Mouse (Mus musculus): Measurements from ENCODE around the gene Eid3. TPM values are rescaled to one million over a fixed set of nuclear protein-coding genes. Genes with fewer than 3 reads are reported as not detected.

Gene Eid3
- polyA plus RNA-seq, 1 experiment from 2014 or later, result 0.88 TPM

DNA sequence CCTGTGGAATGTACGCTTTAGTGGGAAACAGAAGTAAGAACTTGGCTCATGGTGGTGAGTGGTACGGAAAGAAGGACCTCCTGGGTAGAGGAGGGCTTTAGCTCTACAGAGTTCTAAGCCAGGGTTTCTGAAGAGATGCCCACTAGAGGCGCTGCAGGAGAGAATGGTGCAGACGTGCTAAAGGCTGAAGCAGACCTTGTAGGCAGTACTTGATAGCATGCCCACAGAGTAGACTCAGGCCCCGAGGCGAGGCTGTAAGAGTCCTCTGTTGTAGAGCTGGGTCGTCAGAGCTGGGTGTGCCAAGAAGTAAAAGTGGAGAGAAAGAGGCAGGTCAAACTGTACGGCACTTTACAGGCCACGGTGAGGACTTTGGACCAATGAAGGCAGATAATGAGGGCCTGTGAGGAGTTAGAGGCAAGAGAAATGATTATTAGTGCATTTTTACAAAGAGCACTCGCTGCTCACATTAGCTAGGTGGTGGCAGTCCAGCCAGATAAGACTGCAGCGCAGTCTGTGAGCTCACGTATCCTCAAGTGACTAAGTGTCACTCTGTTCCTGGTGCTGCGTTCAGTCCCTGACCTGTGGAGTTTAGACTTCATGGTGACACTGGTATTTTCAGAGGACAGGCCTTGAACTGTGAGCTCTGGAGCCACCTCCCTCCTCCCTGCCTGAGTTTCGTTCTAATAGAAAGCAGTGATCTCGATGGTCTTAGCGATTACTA, 9.8 kb downstream of the Eid3 start:
- H3K9me3 ChIP-seq (ENCODE audit: control insufficient read depth, low read length), result no peaks in the 10 kb centered on the region
- no peaks in the 10 kb centered on the region for H3K4me1 ChIP-seq (replicated peaks; ENCODE audit: control insufficient read depth, insufficient read depth, low read length)
- DNase-seq (ENCODE audit: low spot score) (no peak), ATAC-seq (ENCODE audit: low FRiP score) (no peak)
- H3K27ac ChIP-seq, result no peak overlapping the region
- no peak overlapping the region for H3K4me2 ChIP-seq (replicated peaks)
- no peak overlapping the region for H3K9ac ChIP-seq
- H3K4me3 ChIP-seq (replicated peaks; ENCODE audit: low read length), result no peak overlapping the region
- no peaks in the 10 kb centered on the region for H3K27me3 ChIP-seq (ENCODE audit: control insufficient read depth, insufficient read depth, low read length)
- peaks cover 69% of the 10 kb centered on the region for H3K36me3 ChIP-seq (replicated peaks; ENCODE audit: control insufficient read depth, insufficient read depth)
- WGBS, result 87% methylated on average over 16 of the region's 16 CpGs

- Histone ChIP-seq H3K9me3 (ENCODE audit: control insufficient read depth, low read length) (no peaks in the 10 kb centered on the region), H3K4me3 (replicated peaks; ENCODE audit: low read length) (no peak overlapping the region), H3K27ac (no peak overlapping the region), H3K4me2 (replicated peaks) (no peak overlapping the region), H3K27me3 (ENCODE audit: control insufficient read depth, insufficient read depth, low read length) (no peaks in the 10 kb centered on the region), H3K9ac (no peak overlapping the region), H3K36me3 (replicated peaks; ENCODE audit: control insufficient read depth, insufficient read depth) (peaks cover 91% of the 10 kb centered on the region), H3K4me1 (replicated peaks; ENCODE audit: control insufficient read depth, insufficient read depth, low read length) (no peaks in the 10 kb centered on the region)
- no peak for DNase-seq (ENCODE audit: low spot score)
- 93% methylated on average over 6 of the region's 6 CpGs for WGBS
- ATAC-seq (ENCODE audit: low FRiP score), result no peak
Observed at GRCm38 (mm10) chr10:82887354-82887753, 20.9 kb downstream of the Eid3 start.

GRCm38 (mm10) chr10:82888576-82888975, 22.1 kb downstream of the Eid3 start:
- no peaks in the 10 kb centered on the region for H3K4me1 ChIP-seq (replicated peaks; ENCODE audit: control insufficient read depth, insufficient read depth, low read length)
- WGBS, result 93% methylated on average over 8 of the region's 8 CpGs
- no peaks in the 10 kb centered on the region for H3K9me3 ChIP-seq (ENCODE audit: control insufficient read depth, low read length)
- no peak overlapping the region for H3K4me3 ChIP-seq (replicated peaks; ENCODE audit: low read length)
- H3K9ac ChIP-seq, result no peak overlapping the region
- no peaks in the 10 kb centered on the region for H3K27me3 ChIP-seq (ENCODE audit: control insufficient read depth, insufficient read depth, low read length)
- no peak overlapping the region for H3K27ac ChIP-seq
- H3K36me3 ChIP-seq (replicated peaks; ENCODE audit: control insufficient read depth, insufficient read depth), result peaks cover 89% of the 10 kb centered on the region
- no peak overlapping the region for H3K4me2 ChIP-seq (replicated peaks)
- ATAC-seq (ENCODE audit: low FRiP score), result no peak
- no peak for DNase-seq (ENCODE audit: low spot score)

GRCm38 (mm10) chr10:82889447-82889973, 23.1 kb downstream of the Eid3 start:
- no peak for ATAC-seq (ENCODE audit: low FRiP score)
- Histone ChIP-seq H3K4me1 (replicated peaks; ENCODE audit: control insufficient read depth, insufficient read depth, low read length) (no peaks in the 10 kb centered on the region), H3K36me3 (replicated peaks; ENCODE audit: control insufficient read depth, insufficient read depth) (peaks cover 84% of the 10 kb centered on the region), H3K9ac (no peak overlapping the region), H3K27me3 (ENCODE audit: control insufficient read depth, insufficient read depth, low read length) (no peaks in the 10 kb centered on the region), H3K4me2 (replicated peaks) (no peak overlapping the region), H3K4me3 (replicated peaks; ENCODE audit: low read length) (no peak overlapping the region), H3K9me3 (ENCODE audit: control insufficient read depth, low read length) (no peaks in the 10 kb centered on the region), H3K27ac (no peak overlapping the region)
- WGBS, result 72% methylated on average over 9 of the region's 9 CpGs
- DNase-seq (ENCODE audit: low spot score), result no peak

GRCm38 (mm10) chr10:82890936-82891335, 24.5 kb downstream of the Eid3 start:
- no peaks in the 10 kb centered on the region for H3K4me1 ChIP-seq (replicated peaks; ENCODE audit: control insufficient read depth, insufficient read depth, low read length)
- WGBS, result 84% methylated on average over 2 of the region's 2 CpGs
- DNase-seq (ENCODE audit: low spot score) (no peak), ATAC-seq (ENCODE audit: low FRiP score) (no peak)
- H3K9me3 ChIP-seq (ENCODE audit: control insufficient read depth, low read length), result no peaks in the 10 kb centered on the region
- peaks cover 81% of the 10 kb centered on the region for H3K36me3 ChIP-seq (replicated peaks; ENCODE audit: control insufficient read depth, insufficient read depth)
- no peak overlapping the region for H3K4me2 ChIP-seq (replicated peaks)
- H3K27me3 ChIP-seq (ENCODE audit: control insufficient read depth, insufficient read depth, low read length), result no peaks in the 10 kb centered on the region
- no peak overlapping the region for H3K9ac ChIP-seq
- H3K27ac ChIP-seq, result no peak overlapping the region
- no peak overlapping the region for H3K4me3 ChIP-seq (replicated peaks; ENCODE audit: low read length)

DNA sequence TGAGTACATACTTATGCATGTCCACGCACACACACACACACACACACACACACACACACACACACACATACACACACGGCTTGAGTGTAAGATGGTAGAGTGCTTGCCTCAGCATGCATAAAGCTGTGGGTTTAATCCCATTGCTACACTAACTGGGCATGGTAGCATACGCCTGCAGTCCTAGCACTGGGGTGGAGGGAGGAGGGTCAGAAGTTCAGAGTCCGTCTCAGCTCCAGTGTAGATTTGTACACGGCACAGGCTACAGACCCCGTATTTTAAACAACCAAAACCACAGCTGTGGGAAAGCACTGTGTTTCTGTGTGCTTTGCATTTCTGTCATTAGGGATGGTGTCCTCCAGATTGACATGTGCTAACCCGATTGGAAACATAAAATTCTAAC, 25.0 kb downstream of the Eid3 start:
- peaks cover 81% of the 10 kb centered on the region for H3K36me3 ChIP-seq (replicated peaks; ENCODE audit: control insufficient read depth, insufficient read depth)

GRCm38 (mm10) chr10:82892442-82893055, 26.1 kb downstream of the Eid3 start:
- Histone ChIP-seq H3K9ac (no peak overlapping the region), H3K4me2 (replicated peaks) (no peak overlapping the region), H3K4me1 (replicated peaks; ENCODE audit: control insufficient read depth, insufficient read depth, low read length) (no peaks in the 10 kb centered on the region), H3K27me3 (ENCODE audit: control insufficient read depth, insufficient read depth, low read length) (no peaks in the 10 kb centered on the region), H3K36me3 (replicated peaks; ENCODE audit: control insufficient read depth, insufficient read depth) (peaks cover 81% of the 10 kb centered on the region), H3K9me3 (ENCODE audit: control insufficient read depth, low read length) (no peaks in the 10 kb centered on the region), H3K4me3 (replicated peaks; ENCODE audit: low read length) (no peak overlapping the region), H3K27ac (no peak overlapping the region)
- DNase-seq (ENCODE audit: low spot score) (no peak), ATAC-seq (ENCODE audit: low FRiP score) (no peak)
- 89% methylated on average over 9 of the region's 9 CpGs for WGBS

More for the DNA sequence above, 25.0 kb downstream of the Eid3 start:
- Histone ChIP-seq H3K4me2 (replicated peaks) (no peak overlapping the region), H3K9ac (no peak overlapping the region), H3K27me3 (ENCODE audit: control insufficient read depth, insufficient read depth, low read length) (no peaks in the 10 kb centered on the region), H3K4me3 (replicated peaks; ENCODE audit: low read length) (no peak overlapping the region), H3K27ac (no peak overlapping the region), H3K9me3 (ENCODE audit: control insufficient read depth, low read length) (no peaks in the 10 kb centered on the region), H3K4me1 (replicated peaks; ENCODE audit: control insufficient read depth, insufficient read depth, low read length) (no peaks in the 10 kb centered on the region)
- ATAC-seq (ENCODE audit: low FRiP score) (no peak), DNase-seq (ENCODE audit: low spot score) (no peak)
- WGBS, result 85% methylated on average over 7 of the region's 7 CpGs

GRCm38 (mm10) chr10:82893872-82894650, 27.6 kb downstream of the Eid3 start:
- no peaks in the 10 kb centered on the region for H3K4me1 ChIP-seq (replicated peaks; ENCODE audit: control insufficient read depth, insufficient read depth, low read length)
- H3K27ac ChIP-seq, result no peak overlapping the region
- H3K9ac ChIP-seq, result no peak overlapping the region
- no peak overlapping the region for H3K4me3 ChIP-seq (replicated peaks; ENCODE audit: low read length)
- peaks cover 74% of the 10 kb centered on the region for H3K36me3 ChIP-seq (replicated peaks; ENCODE audit: control insufficient read depth, insufficient read depth)
- 63% methylated on average over 18 of the region's 18 CpGs for WGBS
- DNase-seq (ENCODE audit: low spot score), result no peak
- H3K27me3 ChIP-seq (ENCODE audit: control insufficient read depth, insufficient read depth, low read length), result no peaks in the 10 kb centered on the region
- ATAC-seq (ENCODE audit: low FRiP score), result no peak
- no peaks in the 10 kb centered on the region for H3K9me3 ChIP-seq (ENCODE audit: control insufficient read depth, low read length)
- no peak overlapping the region for H3K4me2 ChIP-seq (replicated peaks)

- H3K4me2 ChIP-seq (replicated peaks), result no peak overlapping the region
- H3K27ac ChIP-seq, result no peak overlapping the region
- ATAC-seq (ENCODE audit: low FRiP score) (no peak), DNase-seq (ENCODE audit: low spot score) (no peak)
- no peaks in the 10 kb centered on the region for H3K27me3 ChIP-seq (ENCODE audit: control insufficient read depth, insufficient read depth, low read length)
- H3K36me3 ChIP-seq (replicated peaks; ENCODE audit: control insufficient read depth, insufficient read depth), result peaks cover 43% of the 10 kb centered on the region
- H3K4me3 ChIP-seq (replicated peaks; ENCODE audit: low read length), result no peak overlapping the region
- no peak overlapping the region for H3K9ac ChIP-seq
- peaks cover 15% of the 10 kb centered on the region for H3K4me1 ChIP-seq (replicated peaks; ENCODE audit: control insufficient read depth, insufficient read depth, low read length)
- no peaks in the 10 kb centered on the region for H3K9me3 ChIP-seq (ENCODE audit: control insufficient read depth, low read length)
- 94% methylated on average over 13 of the region's 13 CpGs for WGBS
Observed at GRCm38 (mm10) chr10:82897936-82898335, 31.5 kb downstream of the Eid3 start.
